25 mouse cellular contexts compared by ENCODE assay signal in genomic region chr1:132254467-132254866, GRCm38 (mm10). TPM values are rescaled to one million over a fixed set of nuclear protein-coding genes. Genes with fewer than 3 reads are reported as not detected.
DNase-seq lines count a peak whose midpoint lies in the region; ATAC-seq and TF ChIP-seq lines count a peak whose summit lies in the region.
"Had no signal": no experiment of that assay in that cellular context is flagged by ENCODE, and none has a peak within 500 bp of the region (broad histone marks: within the 10 kb centered on the region; RNA-seq: fewer than 3 reads in every experiment).

No protein-coding gene starts in this region.

- no peak overlapping the region for H3K4me2 ChIP-seq in midbrain, postnatal 0 days (ENCODE audit: low read depth, low read length, poor library complexity, severe bottlenecking)
- H3K4me2 ChIP-seq in midbrain, embryonic 11.5 days, result no peak overlapping the region
- H3K4me2 ChIP-seq in stomach, postnatal 0 days (replicated peaks; ENCODE audit: low read depth), result no peak overlapping the region
- H3K4me2 ChIP-seq: heart, embryonic 13.5 days; midbrain, embryonic 13.5 days; neural tube, embryonic 13.5 days had no signal

- no peak for ATAC-seq in midbrain, postnatal 0 days (ENCODE audit: low FRiP score)
- ATAC-seq in midbrain, embryonic 11.5 days (ENCODE audit: low FRiP score), result no peak
- ATAC-seq in Patski, result no peak
- no peak for ATAC-seq in stomach, postnatal 0 days (ENCODE audit: low FRiP score, low TSS enrichment)
- ATAC-seq: hindbrain, embryonic 16.5 days; midbrain, embryonic 13.5 days had no signal

- H3K36me3 ChIP-seq in midbrain, postnatal 0 days (ENCODE audit: insufficient read depth, low read length), result no peaks in the 10 kb centered on the region
- no peaks in the 10 kb centered on the region for H3K36me3 ChIP-seq in midbrain, embryonic 11.5 days (ENCODE audit: control insufficient read depth, insufficient read depth, low read length)
- no peaks in the 10 kb centered on the region for H3K36me3 ChIP-seq in stomach, postnatal 0 days (ENCODE audit: control insufficient read depth, insufficient read depth, low read length)
- H3K36me3 ChIP-seq in heart, embryonic 10.5 days, result no peaks in the 10 kb centered on the region
- H3K36me3 ChIP-seq: heart, embryonic 13.5 days had no signal

- 0 out of 2 replicates have a peak, but pooled peaks have one; percentile 7 for TF ChIP-seq CTCF in layer of hippocampus, adult 2 months (conservative IDR thresholded peaks at IDR 0.05)
- 0 out of 2 replicates have a peak, but pooled peaks have one; percentile 9 for TF ChIP-seq CTCF in midbrain, postnatal 0 days (IDR thresholded peaks at IDR 0.05)
- TF ChIP-seq CTCF in Patski (IDR thresholded peaks at IDR 0.05), result peak; percentile 32
- 0 out of 2 replicates have a peak, but pooled peaks have one; percentile 19 for TF ChIP-seq CTCF in stomach, postnatal 0 days (IDR thresholded peaks at IDR 0.05; ENCODE audit: low read depth)

- intact Hi-C loops in heart, postnatal 36 days (cut with DNase I), result no loop called here

- no peak overlapping the region for H3K4me3 ChIP-seq in layer of hippocampus, adult 2 months
- no peak overlapping the region for H3K4me3 ChIP-seq in midbrain, postnatal 0 days (ENCODE audit: low read depth, low read length)
- no peak overlapping the region for H3K4me3 ChIP-seq in midbrain, embryonic 11.5 days (ENCODE audit: low read depth, low read length)
- H3K4me3 ChIP-seq in stomach, postnatal 0 days (ENCODE audit: low read depth, low read length), result no peak overlapping the region
- H3K4me3 ChIP-seq in heart, embryonic 10.5 days, result no peak overlapping the region
- H3K4me3 ChIP-seq: gastrocnemius, adult 2 months; heart, embryonic 13.5 days; midbrain, embryonic 13.5 days; neural tube, embryonic 13.5 days had no signal

- TF ChIP-seq EP300 in stomach, postnatal 0 days (optimal IDR thresholded peaks at IDR 0.05), result no peak

- H3K4me1 ChIP-seq in midbrain, postnatal 0 days (ENCODE audit: insufficient read depth, low read length), result no peaks in the 10 kb centered on the region
- no peaks in the 10 kb centered on the region for H3K4me1 ChIP-seq in midbrain, embryonic 11.5 days (ENCODE audit: control insufficient read depth, insufficient read depth, low read length)
- H3K4me1 ChIP-seq in stomach, postnatal 0 days (replicated peaks; ENCODE audit: control insufficient read depth, insufficient read depth), result no peaks in the 10 kb centered on the region
- H3K4me1 ChIP-seq in heart, embryonic 10.5 days, result no peaks in the 10 kb centered on the region
- H3K4me1 ChIP-seq: heart, embryonic 13.5 days; midbrain, embryonic 13.5 days; neural tube, embryonic 13.5 days had no signal

- H3K9me3 ChIP-seq in midbrain, postnatal 0 days (ENCODE audit: low read length), result no peaks in the 10 kb centered on the region
- H3K9me3 ChIP-seq in midbrain, embryonic 11.5 days (ENCODE audit: control insufficient read depth, low read length), result no peaks in the 10 kb centered on the region
- H3K9me3 ChIP-seq in stomach, postnatal 0 days (ENCODE audit: control insufficient read depth, low read length), result no peaks in the 10 kb centered on the region
- no peaks in the 10 kb centered on the region for H3K9me3 ChIP-seq in heart, embryonic 10.5 days
- H3K9me3 ChIP-seq: heart, embryonic 13.5 days; midbrain, embryonic 13.5 days; neural tube, embryonic 13.5 days had no signal

- in situ Hi-C loops in Patski (cut with MboI; ENCODE audit: low pct_unique_long_range_greater_than_20kb), result no loop called here

- POLR2A ChIA-PET in Patski (lab: Charles Lee), result interaction anchor here (0.6 to 0.7 kb wide), 4 partner anchors 63 to 292 kb away, joined by 3 to 5 read pairs (median 3); partner anchors contain the start of gene Slc45a3

- no peaks in the 10 kb centered on the region for H3K27me3 ChIP-seq in midbrain, postnatal 0 days (ENCODE audit: insufficient read depth, low read length)
- no peaks in the 10 kb centered on the region for H3K27me3 ChIP-seq in midbrain, embryonic 11.5 days (ENCODE audit: control insufficient read depth, insufficient read depth, low read length)
- no peaks in the 10 kb centered on the region for H3K27me3 ChIP-seq in Patski
- no peaks in the 10 kb centered on the region for H3K27me3 ChIP-seq in stomach, postnatal 0 days (ENCODE audit: control insufficient read depth, insufficient read depth, low read length)
- no peaks in the 10 kb centered on the region for H3K27me3 ChIP-seq in heart, embryonic 10.5 days (ENCODE audit: insufficient read depth, poor library complexity, severe bottlenecking)
- H3K27me3 ChIP-seq: heart, embryonic 13.5 days; midbrain, embryonic 13.5 days; neural tube, embryonic 13.5 days had no signal

- no peak overlapping the region for H3K9ac ChIP-seq in midbrain, postnatal 0 days (replicated peaks; ENCODE audit: low read length, poor library complexity, severe bottlenecking)
- no peak overlapping the region for H3K9ac ChIP-seq in midbrain, embryonic 11.5 days (ENCODE audit: low read length)
- no peak overlapping the region for H3K9ac ChIP-seq in stomach, postnatal 0 days (ENCODE audit: low read length)
- H3K9ac ChIP-seq: heart, embryonic 13.5 days; midbrain, embryonic 13.5 days; neural tube, embryonic 13.5 days had no signal

- WGBS in midbrain, postnatal 0 days, result 87% methylated on average over 6 of the region's 6 CpGs
- WGBS in midbrain, embryonic 11.5 days, result 85% methylated on average over 6 of the region's 6 CpGs
- WGBS in stomach, postnatal 0 days, result 75% methylated on average over 6 of the region's 6 CpGs
- WGBS in heart, embryonic 10.5 days, result 82% methylated on average over 6 of the region's 6 CpGs

- CTCF ChIA-PET in Patski (lab: Charles Lee), result interaction anchor here (1.1 to 2.0 kb wide), 5 partner anchors 11 to 57 kb away, joined by 3 to 5 read pairs (median 3); no protein-coding TSS in a partner anchor

- no peak for DNase-seq in layer of hippocampus, adult 2 months (ENCODE audit: low spot score in 2 of 2)
- no peak for DNase-seq in layer of hippocampus, postnatal 10 days (ENCODE audit: low spot score in 2 of 2)
- no peak for DNase-seq in midbrain, postnatal 0 days (ENCODE audit: low spot score)
- no peak for DNase-seq in midbrain, embryonic 11.5 days (ENCODE audit: low spot score, missing footprints)
- DNase-seq in Patski (ENCODE audit: low read depth, low spot score), result no peak
- no peak for DNase-seq in stomach, postnatal 0 days (ENCODE audit: low spot score)
- DNase-seq in heart, postnatal 36 days, result no peak
- DNase-seq in heart, embryonic 10.5 days (ENCODE audit: low spot score), result no peak
- DNase-seq: adrenal gland, postnatal 14 days; cerebellum, adult 11 months; cerebellum, postnatal 36 days; gastrocnemius, adult 2 months; heart, postnatal 4 days; kidney, adult 11 months; layer of hippocampus, adult 9-11 months; thymus, postnatal 36 days had no signal

- H3K27ac ChIP-seq in layer of hippocampus, adult 2 months, result no peak overlapping the region
- H3K27ac ChIP-seq in midbrain, postnatal 0 days (ENCODE audit: low read depth, low read length), result no peak overlapping the region
- H3K27ac ChIP-seq in midbrain, embryonic 11.5 days (ENCODE audit: low read depth, low read length), result no peak overlapping the region
- no peak overlapping the region for H3K27ac ChIP-seq in stomach, postnatal 0 days (replicated peaks)
- H3K27ac ChIP-seq in heart, embryonic 10.5 days, result no peak overlapping the region
- H3K27ac ChIP-seq: gastrocnemius, adult 2 months; heart, embryonic 13.5 days; midbrain, embryonic 13.5 days; neural tube, embryonic 13.5 days had no signal

RNA-seq across cellular contexts. Expression of gene Gm10188, which starts 24.9 kb away (rescaled TPM):
- total RNA-seq in layer of hippocampus, adult 2 months (2021), result not detected
- total RNA-seq in layer of hippocampus, postnatal 10 days (2021), result not detected
- not detected in 2 replicates for total RNA-seq in midbrain, postnatal 0 days (2014; rRNA removed)
- polyA plus RNA-seq in midbrain, postnatal 0 days (2015; fragmentation: Nextera tagmentation; extraction: Ambion mirVana), result 0.22 TPM in 1 of 2 replicates, not detected in the other
- polyA plus RNA-seq in midbrain, embryonic 11.5 days (2014; fragmentation: Nextera tagmentation; extraction: Ambion mirVana), result 0.55 and 0.66 TPM in 2 replicates
- polyA plus RNA-seq in Patski (2021), result 0.22 TPM
- polyA plus RNA-seq in stomach, postnatal 0 days (2015; fragmentation: Nextera tagmentation; extraction: Ambion mirVana), result 0.19 TPM in 1 of 2 replicates, not detected in the other
- total RNA-seq in heart, postnatal 36 days (2021), result not detected
- polyA plus RNA-seq in heart, embryonic 10.5 days (2016; fragmentation: Nextera tagmentation; extraction: Ambion mirVana), result not detected in 2 replicates
- total RNA-seq: adrenal gland, postnatal 14 days; gastrocnemius, adult 2 months; heart, postnatal 4 days; left cerebral cortex, adult 8-10 months had no signal
- polyA plus RNA-seq: forebrain, embryonic 11.5 days; gonadal fat pad, adult 2 months; heart, embryonic 13.5 days; hindbrain, embryonic 16.5 days; limb, embryonic 11.5 days; liver, embryonic 16.5 days; neural tube, embryonic 13.5 days had no signal

RNA-seq across cellular contexts. Expression of gene Klhdc8a, which starts 44.0 kb away (rescaled TPM):
- 1 to 10 TPM; 4.0 to 4.3 TPM for total RNA-seq in layer of hippocampus, adult 2 months (2021)
- 10 to 100 TPM; 11.1 to 11.5 TPM for total RNA-seq in layer of hippocampus, postnatal 10 days (2021)
- total RNA-seq in midbrain, postnatal 0 days (2014; rRNA removed), result 29.5 and 31.1 TPM in 2 replicates
- polyA plus RNA-seq in midbrain, postnatal 0 days (2015; fragmentation: Nextera tagmentation; extraction: Ambion mirVana), result 12.4 and 14.8 TPM in 2 replicates
- 3.5 and 4.5 TPM in 2 replicates for polyA plus RNA-seq in midbrain, embryonic 11.5 days (2014; fragmentation: Nextera tagmentation; extraction: Ambion mirVana)
- polyA plus RNA-seq in Patski (2021), result 141 TPM
- 0.31 and 0.34 TPM in 2 replicates for polyA plus RNA-seq in stomach, postnatal 0 days (2015; fragmentation: Nextera tagmentation; extraction: Ambion mirVana)
- total RNA-seq in heart, postnatal 36 days (2021), result 10 to 100 TPM; 14.3 to 19.1 TPM
- 0.26 and 0.60 TPM in 2 replicates for polyA plus RNA-seq in heart, embryonic 10.5 days (2016; fragmentation: Nextera tagmentation; extraction: Ambion mirVana)
- polyA plus RNA-seq: limb, embryonic 11.5 days had no signal
